Mouse (Mus musculus) kidney, embryonic 16.5 days (tissue): ENCODE measurements at regions not wholly inside any gene's neighbourhood (a gene's known extent, or its start where the extent isn't known, plus 50 kb on each side); places are given as distances from the start of the nearest gene placed in this dataset.

ENCODE experiments used
- ATAC-seq: fragments of 200-750 bp; cut with Nextera tagmentation; 2 replicates; pipeline ENCODE4 v1.8.0; 2017; ENCODE audit warnings: moderate TSS enrichment; ENCODE audit not compliant: low FRiP score, low TSS enrichment
- H3K27ac ChIP-seq: fragments of 300-500 bp; sonication (generic); 2 replicates; pipeline ENCODE4 v1.5.1; 2014; ENCODE audit warnings: low read length
- H3K27me3 ChIP-seq: fragments of 300-500 bp; sonication (generic); 2 replicates; pipeline ENCODE4 v1.6.1; 2014; ENCODE audit warnings: low read length, control low read depth, mixed read lengths; ENCODE audit not compliant: insufficient read depth
- H3K36me3 ChIP-seq: fragments of 300-500 bp; sonication (generic); 2 replicates; pipeline ENCODE4 v1.6.1; 2014; ENCODE audit warnings: low read length, control low read depth, mixed read lengths; ENCODE audit not compliant: insufficient read depth
- H3K4me1 ChIP-seq: fragments of 300-500 bp; sonication (generic); 2 replicates; pipeline ENCODE4 v1.6.1; 2014; ENCODE audit warnings: low read length, control low read depth, mixed read lengths; ENCODE audit not compliant: insufficient read depth
- H3K4me2 ChIP-seq: fragments of 300-500 bp; sonication (generic); replicated peaks from 2 replicates; pipeline ENCODE4 v1.6.1; 2014; ENCODE audit warnings: low read depth, low read length
- H3K4me3 ChIP-seq: fragments of 300-500 bp; sonication (generic); 2 replicates; pipeline ENCODE4 v1.5.1; 2014; ENCODE audit warnings: mild to moderate bottlenecking, low read length
- H3K9ac ChIP-seq: fragments of 300-500 bp; sonication (generic); replicated peaks from 2 replicates; pipeline ENCODE4 v1.6.1; 2014; ENCODE audit warnings: low read length
- H3K9me3 ChIP-seq: fragments of 300-500 bp; sonication (generic); 2 replicates; pipeline ENCODE4 v1.6.1; 2016; ENCODE audit warnings: low read length, control low read depth
- WGBS: fragments of 180-500 bp; shearing (Covaris S2); extraction: QIAGEN DNeasy Blood & Tissue Kit; methylation state at CpG from one replicate; pipeline ENCODE4 v1.1.7; 2014; 5-methylcytosine and 5-hydroxymethylcytosine counted together

DNA sequence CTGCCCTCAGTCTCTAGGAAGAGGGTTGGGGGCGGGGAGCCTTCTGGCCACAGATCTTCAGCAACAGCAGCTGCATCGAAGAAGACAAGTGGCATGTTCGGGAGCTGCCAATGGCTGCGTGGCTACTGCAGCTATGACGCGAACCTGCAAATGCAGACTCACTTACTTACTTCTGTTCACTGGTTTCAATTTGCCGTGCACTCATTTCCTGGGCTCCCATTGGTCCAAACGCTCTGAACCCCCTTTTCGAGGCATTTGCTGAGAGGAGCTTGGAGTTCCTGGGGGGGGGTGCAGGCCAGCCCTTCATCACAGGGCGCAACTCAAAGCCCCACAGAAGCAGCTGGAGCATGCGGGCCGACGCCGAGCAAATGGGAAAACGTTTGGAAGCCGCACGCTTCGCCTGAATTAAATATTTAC lies 362.4 kb downstream of the H2al1j start:
- no peak overlapping the region for H3K27ac ChIP-seq
- ATAC-seq, result no peak
- H3K9ac ChIP-seq, result no peak overlapping the region
- no peak overlapping the region for H3K4me2 ChIP-seq
- H3K4me3 ChIP-seq, result no peak overlapping the region
- H3K4me1 ChIP-seq, result 0 out of 2 replicates have a peak, but pooled peaks cover 4% of the 10 kb centered on the region
- H3K36me3 ChIP-seq, result no peaks in the 10 kb centered on the region
- H3K9me3 ChIP-seq, result no peaks in the 10 kb centered on the region
- 70% methylated on average over 18 of the region's 18 CpGs for WGBS
- peaks cover 5% of the 10 kb centered on the region; the same call in 1 of the 2 replicates for H3K27me3 ChIP-seq

DNA sequence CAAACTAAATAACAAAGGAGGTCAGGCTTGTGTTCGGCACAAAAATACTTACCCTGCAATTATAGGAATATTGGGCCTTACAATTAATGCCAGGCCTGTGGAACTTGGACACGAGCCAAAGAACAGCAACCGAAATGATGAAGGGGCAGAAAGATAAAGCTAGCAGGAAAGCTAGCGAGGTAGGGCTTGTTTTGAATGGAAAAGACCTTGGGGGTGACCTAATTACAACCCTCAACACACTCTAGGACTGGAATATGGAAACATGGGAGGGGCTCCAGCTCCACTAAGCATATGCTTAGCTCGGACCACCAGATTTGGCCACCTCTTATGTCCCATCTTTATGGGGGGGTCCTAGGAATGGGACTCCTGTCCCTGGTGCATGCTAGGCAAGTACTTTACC lies 362.8 kb downstream of the H2al1j start:
- H3K9me3 ChIP-seq, result no peaks in the 10 kb centered on the region
- ATAC-seq, result no peak
- H3K4me1 ChIP-seq, result 0 out of 2 replicates have a peak, but pooled peaks cover 4% of the 10 kb centered on the region
- H3K9ac ChIP-seq, result no peak overlapping the region
- 58% methylated on average over 5 of the region's 5 CpGs for WGBS
- no peak overlapping the region for H3K4me2 ChIP-seq
- H3K27ac ChIP-seq, result no peak overlapping the region
- H3K4me3 ChIP-seq, result no peak overlapping the region
- H3K27me3 ChIP-seq, result peaks cover 3% of the 10 kb centered on the region; the same call in 1 of the 2 replicates
- H3K36me3 ChIP-seq, result no peaks in the 10 kb centered on the region

DNA sequence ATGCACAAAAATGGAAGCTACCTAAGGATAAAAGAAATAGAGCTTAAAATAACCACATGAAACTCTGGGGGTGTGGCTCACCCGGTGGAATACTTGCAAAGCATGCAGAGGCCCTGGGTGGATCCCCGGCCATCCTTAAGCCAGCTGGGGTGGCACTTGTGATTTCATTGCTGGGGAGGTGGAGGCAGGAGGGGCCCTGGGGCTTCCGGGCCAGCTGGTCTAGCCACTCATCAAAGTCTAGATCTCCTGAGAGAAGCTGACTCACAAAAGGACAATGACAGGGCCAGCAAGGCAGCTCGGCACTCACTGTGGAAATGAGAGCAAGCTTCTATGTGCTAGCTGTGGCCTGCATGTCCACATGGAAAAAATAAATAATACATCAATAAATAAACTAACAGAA lies 363.4 kb downstream of the H2al1j start:
- Histone ChIP-seq H3K4me3 (no peak overlapping the region), H3K36me3 (no peaks in the 10 kb centered on the region), H3K9ac (no peak overlapping the region), H3K4me2 (no peak overlapping the region), H3K9me3 (no peaks in the 10 kb centered on the region), H3K27me3 (peaks cover 3% of the 10 kb centered on the region; the same call in 1 of the 2 replicates), H3K4me1 (0 out of 2 replicates have a peak, but pooled peaks cover 4% of the 10 kb centered on the region), H3K27ac (no peak overlapping the region)
- WGBS, result 73% methylated on average over 4 of the region's 4 CpGs
- no peak for ATAC-seq

DNA sequence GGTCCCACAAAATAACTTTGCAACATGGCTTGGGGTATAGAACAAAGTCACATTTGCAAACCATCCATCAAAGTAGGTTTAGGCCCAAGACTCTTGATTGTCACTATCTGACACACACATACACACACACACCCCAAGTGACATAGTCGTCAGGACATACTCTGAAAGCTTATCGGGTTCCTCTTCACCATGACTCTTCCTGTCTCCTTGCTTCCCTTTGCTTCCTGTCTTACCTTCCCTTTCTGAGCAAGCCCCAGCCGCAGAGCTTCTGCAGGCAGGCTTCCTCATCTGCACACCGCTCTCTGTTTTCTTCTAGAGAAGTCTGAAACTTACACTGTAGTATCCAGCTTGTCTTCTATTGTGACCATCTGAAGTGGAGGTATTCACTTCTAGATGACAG lies 368.9 kb downstream of the H2al1j start:
- Histone ChIP-seq H3K4me3 (no peak overlapping the region), H3K27ac (no peak overlapping the region), H3K27me3 (peaks cover 5% of the 10 kb centered on the region; the same call in 1 of the 2 replicates), H3K9me3 (no peaks in the 10 kb centered on the region), H3K36me3 (no peaks in the 10 kb centered on the region), H3K9ac (no peak overlapping the region), H3K4me1 (no peaks in the 10 kb centered on the region), H3K4me2 (no peak overlapping the region)
- WGBS, result 82% methylated on average over 4 of the region's 4 CpGs
- ATAC-seq, result no peak

DNA sequence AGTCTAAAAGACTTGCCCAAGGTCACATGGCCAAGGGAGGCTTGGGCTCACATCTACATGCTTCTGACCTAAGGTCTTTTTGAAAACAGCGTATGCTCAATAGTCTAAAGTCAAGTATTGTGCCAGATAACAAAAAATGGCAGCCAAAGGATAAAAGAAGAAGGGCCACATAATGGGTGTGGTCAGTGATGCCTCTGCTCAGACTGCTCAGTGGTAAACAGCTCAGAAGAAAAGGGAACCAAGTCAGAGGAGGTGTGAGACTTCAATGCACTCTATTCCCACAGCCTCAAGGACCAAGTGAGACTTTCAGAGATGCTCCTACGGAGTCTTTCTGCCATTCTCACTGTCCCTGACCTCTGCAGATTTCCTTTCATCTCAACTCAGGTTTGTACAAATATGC lies 373.5 kb downstream of the H2al1j start:
- Histone ChIP-seq H3K27ac (no peak overlapping the region), H3K9ac (no peak overlapping the region), H3K27me3 (peaks cover 2% of the 10 kb centered on the region; the same call in 1 of the 2 replicates), H3K9me3 (no peaks in the 10 kb centered on the region), H3K4me1 (no peaks in the 10 kb centered on the region), H3K36me3 (no peaks in the 10 kb centered on the region), H3K4me3 (no peak overlapping the region), H3K4me2 (no peak overlapping the region)
- ATAC-seq, result no peak
- WGBS, result 93% methylated on average over 2 of the region's 2 CpGs

DNA sequence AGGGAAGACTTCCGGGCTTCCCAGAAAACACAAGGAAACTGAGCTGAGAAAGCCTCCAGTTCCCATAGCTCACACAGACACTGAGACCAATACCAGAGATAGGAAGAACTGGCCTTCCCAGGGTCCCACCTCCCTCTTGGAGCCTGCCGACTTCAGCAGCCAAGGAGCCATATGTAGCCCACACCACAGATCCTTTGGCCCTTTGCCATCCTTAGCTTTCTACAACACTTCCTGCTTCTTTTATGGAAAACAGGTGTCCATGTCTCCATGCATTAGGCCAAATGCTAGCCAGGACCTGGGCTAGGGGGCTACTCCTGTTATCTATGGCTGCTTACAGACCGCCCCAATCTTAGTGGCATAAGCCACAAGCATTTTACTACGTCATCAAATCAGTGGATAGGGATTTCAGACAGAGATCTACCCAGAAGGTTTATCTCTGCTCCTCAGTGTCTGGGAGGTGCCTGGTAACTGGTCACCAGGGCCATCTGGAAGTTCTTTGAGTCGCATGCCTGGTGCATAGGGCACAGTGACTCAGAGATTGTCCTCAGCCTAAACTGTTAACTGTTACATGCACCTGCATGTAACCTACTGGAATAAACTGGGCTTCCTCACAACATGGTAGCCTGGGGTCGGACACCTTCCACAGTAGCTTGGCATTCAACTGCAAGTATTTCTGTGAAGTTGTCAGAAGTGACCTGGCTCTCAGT lies 378.4 kb downstream of the H2al1j start:
- no peak overlapping the region for H3K27ac ChIP-seq
- 84% methylated on average over 6 of the region's 6 CpGs for WGBS
- H3K4me3 ChIP-seq, result no peak overlapping the region
- ATAC-seq, result no peak
- H3K9me3 ChIP-seq, result no peaks in the 10 kb centered on the region
- H3K27me3 ChIP-seq, result peaks cover 11% of the 10 kb centered on the region
- H3K9ac ChIP-seq, result no peak overlapping the region
- no peaks in the 10 kb centered on the region for H3K36me3 ChIP-seq
- peaks cover 20% of the 10 kb centered on the region for H3K4me1 ChIP-seq
- H3K4me2 ChIP-seq, result no peak overlapping the region

DNA sequence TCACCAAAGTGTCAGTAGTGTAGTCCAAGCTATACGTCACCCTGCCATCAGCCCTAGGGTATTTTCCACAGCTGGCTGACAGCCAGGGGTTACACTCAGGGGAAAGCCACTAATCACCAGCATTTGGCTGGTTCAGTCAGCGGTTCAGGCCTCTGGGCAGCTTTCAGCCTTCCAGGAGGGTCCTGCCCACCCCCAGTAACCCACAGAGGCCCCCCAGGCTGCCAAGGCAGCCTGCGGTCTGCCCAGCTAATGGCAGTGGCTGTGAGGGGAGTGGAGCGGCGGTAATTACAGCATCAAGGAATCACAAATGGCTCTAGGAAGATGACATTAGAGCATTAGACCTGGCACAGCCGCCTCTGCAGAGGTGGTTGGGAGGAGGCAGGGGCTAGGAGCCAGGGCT lies 379.7 kb downstream of the H2al1j start:
- Histone ChIP-seq H3K27me3 (peaks cover 13% of the 10 kb centered on the region), H3K4me2 (no peak overlapping the region), H3K27ac (no peak overlapping the region), H3K4me3 (no peak overlapping the region), H3K9me3 (no peaks in the 10 kb centered on the region), H3K36me3 (no peaks in the 10 kb centered on the region), H3K4me1 (peaks cover 20% of the 10 kb centered on the region), H3K9ac (no peak overlapping the region)
- 47% methylated on average over 6 of the region's 6 CpGs for WGBS
- peak; percentile 56 for ATAC-seq

DNA sequence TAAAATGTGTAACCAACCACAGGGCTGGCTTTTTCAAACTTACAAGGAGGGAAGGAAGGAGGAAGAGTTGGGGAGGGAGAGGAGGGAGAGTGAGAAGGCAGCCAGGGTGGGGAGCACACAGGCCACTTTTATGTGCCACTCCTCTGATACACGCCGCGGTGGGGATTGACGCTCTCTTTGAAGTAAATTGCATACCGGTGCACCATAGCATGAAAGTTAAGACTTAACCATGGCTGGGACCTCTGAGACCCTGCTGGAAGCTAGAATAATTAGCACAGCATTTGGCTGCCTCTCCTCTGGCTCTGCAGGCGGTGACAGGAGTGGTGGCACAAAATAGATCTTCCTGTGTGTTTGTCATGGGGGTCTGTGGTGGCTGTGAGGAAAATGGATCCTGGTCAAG lies 380.7 kb downstream of the H2al1j start:
- H3K4me2 ChIP-seq, result 0 out of 2 replicates have a peak overlapping the region, but pooled peaks have one; percentile 12
- H3K36me3 ChIP-seq, result no peaks in the 10 kb centered on the region
- ATAC-seq, result peak; percentile 44; the same call in 1 of the 2 replicates
- peaks cover 20% of the 10 kb centered on the region for H3K4me1 ChIP-seq
- 36% methylated on average over 6 of the region's 6 CpGs for WGBS
- peaks cover 13% of the 10 kb centered on the region for H3K27me3 ChIP-seq
- H3K27ac ChIP-seq, result peak overlapping the region; percentile 46; the same call in 1 of the 2 replicates
- no peak overlapping the region for H3K4me3 ChIP-seq
- no peak overlapping the region for H3K9ac ChIP-seq
- no peaks in the 10 kb centered on the region for H3K9me3 ChIP-seq

DNA sequence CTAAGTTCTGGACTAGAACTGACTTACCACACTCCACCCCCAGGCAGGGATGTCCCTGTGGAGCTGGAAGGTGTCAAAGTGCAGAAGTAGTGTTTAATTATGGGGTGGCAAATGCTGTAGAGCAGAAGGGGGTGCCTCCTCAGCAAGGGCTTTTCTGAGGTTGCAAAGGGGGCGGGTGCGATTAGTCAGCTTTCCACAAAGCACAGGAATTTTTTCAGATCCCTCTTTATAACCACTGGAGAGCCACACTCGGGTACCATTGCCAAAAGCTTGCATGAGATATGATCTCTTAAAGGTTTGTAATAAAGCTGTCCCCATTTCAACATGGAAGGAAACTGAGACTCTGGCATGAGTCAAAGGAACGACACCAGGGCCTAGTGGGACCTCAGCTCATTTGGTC lies 381.7 kb downstream of the H2al1j start:
- no peaks in the 10 kb centered on the region for H3K9me3 ChIP-seq
- H3K36me3 ChIP-seq, result no peaks in the 10 kb centered on the region
- no peak overlapping the region for H3K4me3 ChIP-seq
- no peak overlapping the region for H3K27ac ChIP-seq
- peaks cover 20% of the 10 kb centered on the region for H3K4me1 ChIP-seq
- WGBS, result 66% methylated on average over 4 of the region's 4 CpGs
- H3K27me3 ChIP-seq, result peaks cover 13% of the 10 kb centered on the region
- no peak overlapping the region for H3K9ac ChIP-seq
- ATAC-seq, result no peak
- no peak overlapping the region for H3K4me2 ChIP-seq

DNA sequence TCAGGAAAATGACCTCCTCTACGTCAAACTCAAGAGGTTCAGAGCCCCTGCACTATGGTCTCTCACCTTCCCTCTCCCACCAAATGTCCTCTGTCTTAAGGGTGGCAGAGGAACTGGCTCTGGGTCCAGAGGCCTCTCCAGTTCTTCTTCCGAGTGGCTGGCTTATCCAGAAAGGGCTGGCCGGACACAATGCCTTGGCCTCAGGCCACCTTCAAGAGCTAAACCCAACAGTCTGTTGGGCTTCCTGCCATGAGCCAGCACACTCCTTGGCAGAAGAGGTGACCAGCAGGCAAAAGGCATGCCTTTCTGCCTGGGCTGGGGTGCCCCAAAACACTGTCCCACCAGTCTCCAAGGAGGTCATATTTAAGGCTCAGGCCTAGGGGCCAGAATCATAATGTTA lies 385.8 kb downstream of the H2al1j start:
- Histone ChIP-seq H3K9ac (no peak overlapping the region), H3K27me3 (peaks cover 5% of the 10 kb centered on the region; the same call in 1 of the 2 replicates), H3K36me3 (no peaks in the 10 kb centered on the region), H3K27ac (no peak overlapping the region), H3K4me3 (no peak overlapping the region), H3K9me3 (no peaks in the 10 kb centered on the region), H3K4me2 (no peak overlapping the region), H3K4me1 (peaks cover 7% of the 10 kb centered on the region; the same call in 1 of the 2 replicates)
- ATAC-seq, result no peak
- 87% methylated on average over 3 of the region's 3 CpGs for WGBS
